8 mouse cellular contexts compared by ENCODE assay signal in the genomic region with DNA sequence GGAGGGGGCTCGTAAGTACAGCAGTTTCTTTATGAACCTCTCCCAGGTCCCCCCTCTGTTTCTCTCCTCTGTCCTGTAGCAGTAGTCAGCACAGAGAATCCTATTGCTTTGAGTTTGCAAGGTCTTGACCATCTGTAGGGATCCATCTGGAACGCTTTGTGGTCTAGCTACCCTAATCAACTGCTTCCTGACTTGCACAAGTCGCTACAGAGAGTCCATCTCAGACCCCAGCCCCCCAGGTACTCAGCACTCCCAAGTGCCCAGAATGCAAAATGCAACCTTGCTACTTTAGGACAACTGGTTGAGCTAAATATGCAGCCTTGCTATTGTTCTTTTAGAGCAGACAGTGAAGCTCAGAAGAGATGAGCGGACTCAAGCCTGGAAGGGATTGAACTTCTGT. TPM values are rescaled to one million over a fixed set of nuclear protein-coding genes. Genes with fewer than 3 reads are reported as not detected.
DNase-seq lines count a peak whose midpoint lies in the region; ATAC-seq and TF ChIP-seq lines count a peak whose summit lies in the region.

No protein-coding gene starts in this region.

- peak overlapping the region; percentile 82 for H3K4me3 ChIP-seq in kidney, adult 2 months (ENCODE audit: insufficient read depth, low read depth, low read length)
- H3K4me3 ChIP-seq in intestine, postnatal 0 days (ENCODE audit: low read depth, low read length): peak overlapping the region; percentile 50
- peak overlapping the region; percentile 74 for H3K4me3 ChIP-seq in stomach, embryonic 16.5 days (replicated peaks; ENCODE audit: low read length)

- H3K9me3 ChIP-seq in intestine, postnatal 0 days (ENCODE audit: control insufficient read depth): no peaks in the 10 kb centered on the region
- no peaks in the 10 kb centered on the region for H3K9me3 ChIP-seq in stomach, embryonic 16.5 days (replicated peaks; ENCODE audit: control insufficient read depth, low read length)

- no peaks in the 10 kb centered on the region for H3K27me3 ChIP-seq in kidney, adult 2 months (replicated peaks; ENCODE audit: control insufficient read depth, insufficient read depth, low read length)
- no peaks in the 10 kb centered on the region for H3K27me3 ChIP-seq in intestine, postnatal 0 days (replicated peaks; ENCODE audit: control insufficient read depth, insufficient read depth, low read length)
- H3K27me3 ChIP-seq in stomach, embryonic 16.5 days (ENCODE audit: control insufficient read depth, insufficient read depth, low read length): no peaks in the 10 kb centered on the region

- no peak for ATAC-seq in intestine, postnatal 0 days
- ATAC-seq in stomach, embryonic 16.5 days (ENCODE audit: insufficient read depth, low FRiP score): no peak

- peak overlapping the region; percentile 46; the same call in 1 of the 2 replicates for H3K27ac ChIP-seq in kidney, adult 2 months (ENCODE audit: insufficient read depth, low read depth, low read length)
- H3K27ac ChIP-seq in intestine, postnatal 0 days (ENCODE audit: low read depth, low read length): no peak overlapping the region
- H3K27ac ChIP-seq in stomach, embryonic 16.5 days (ENCODE audit: low read length): peak overlapping the region; percentile 85

- H3K9ac ChIP-seq in intestine, postnatal 0 days (ENCODE audit: low read depth, low read length): no peak overlapping the region
- peak overlapping the region; percentile 84 for H3K9ac ChIP-seq in stomach, embryonic 16.5 days (ENCODE audit: low read length)

- H3K4me1 ChIP-seq in kidney, adult 2 months (ENCODE audit: control insufficient read depth, insufficient read depth, low read length): peaks cover 6% of the 10 kb centered on the region; the same call in 1 of the 2 replicates
- H3K4me1 ChIP-seq in intestine, postnatal 0 days (replicated peaks; ENCODE audit: control insufficient read depth, insufficient read depth, low read length): 0 out of 2 replicates have a peak, but pooled peaks cover 4% of the 10 kb centered on the region
- H3K4me1 ChIP-seq in stomach, embryonic 16.5 days (ENCODE audit: control insufficient read depth, insufficient read depth, low read length): peaks cover 56% of the 10 kb centered on the region

- H3K4me2 ChIP-seq in intestine, postnatal 0 days (replicated peaks; ENCODE audit: low read depth): peak overlapping the region; percentile 88
- H3K4me2 ChIP-seq in stomach, embryonic 16.5 days (ENCODE audit: low read depth, low read length): peak overlapping the region; percentile 78

- no peak for DNase-seq in kidney, adult 2 months
- DNase-seq in kidney, adult 18-20 months: no peak
- peak; percentile 35 for DNase-seq in thymus, postnatal 14 days
- no peak for DNase-seq in thymus, postnatal 0 days (ENCODE audit: low spot score)
- DNase-seq in gastrocnemius, postnatal 4 days (ENCODE audit: low spot score in 2 of 2): no peak
- no peak for DNase-seq in frontal cortex, postnatal 10 days (ENCODE audit: low spot score in 2 of 2)

- TF ChIP-seq CTCF in kidney, adult 2 months (conservative IDR thresholded peaks at IDR 0.05; ENCODE audit: insufficient read depth, insufficient read length, low read depth, low read length): no peak
- no peak for TF ChIP-seq CTCF in intestine, postnatal 0 days (IDR thresholded peaks at IDR 0.05; ENCODE audit: low read depth)

- no peak for TF ChIP-seq POLR2A in kidney, adult 2 months (IDR thresholded peaks at IDR 0.05; ENCODE audit: low read depth, low read length)

- no peaks in the 10 kb centered on the region for H3K36me3 ChIP-seq in kidney, adult 2 months (ENCODE audit: control insufficient read depth, insufficient read depth, low read length)
- H3K36me3 ChIP-seq in intestine, postnatal 0 days (ENCODE audit: control insufficient read depth, insufficient read depth): no peaks in the 10 kb centered on the region
- no peaks in the 10 kb centered on the region for H3K36me3 ChIP-seq in stomach, embryonic 16.5 days (ENCODE audit: control insufficient read depth, insufficient read depth, low read length)

- 60% methylated on average over 4 of the region's 4 CpGs for WGBS in kidney, adult 2 months
- 75% methylated on average over 4 of the region's 4 CpGs for WGBS in intestine, postnatal 0 days
- WGBS in stomach, embryonic 16.5 days: 59% methylated on average over 4 of the region's 4 CpGs

RNA-seq across cellular contexts. Expression of a gene that starts 3.1 kb away (rescaled TPM):
- polyA plus RNA-seq in kidney, adult 2 months (2012; rRNA removed): 11.7 and 15.6 TPM in 2 replicates
- 221 and 236 TPM in 2 replicates for polyA plus RNA-seq in thymus, postnatal 0 days (2015; fragmentation: Nextera tagmentation; extraction: Ambion mirVana)
- 11.7 and 14.2 TPM in 2 replicates for polyA plus RNA-seq in intestine, postnatal 0 days (2015; fragmentation: Nextera tagmentation; extraction: Ambion mirVana)
- 42.1 and 44.4 TPM in 2 replicates for polyA plus RNA-seq in stomach, embryonic 16.5 days (2015; fragmentation: Nextera tagmentation; extraction: Ambion mirVana)
- total RNA-seq in gastrocnemius, postnatal 4 days (2021): 100 to 1,000 TPM; 108 to 126 TPM

RNA-seq across cellular contexts. Expression of a gene that starts 57.1 kb away (rescaled TPM):
- polyA plus RNA-seq in kidney, adult 2 months (2012; rRNA removed): 86.9 and 89.7 TPM in 2 replicates
- polyA plus RNA-seq in thymus, postnatal 0 days (2015; fragmentation: Nextera tagmentation; extraction: Ambion mirVana): 70.5 and 73.3 TPM in 2 replicates
- polyA plus RNA-seq in intestine, postnatal 0 days (2015; fragmentation: Nextera tagmentation; extraction: Ambion mirVana): 195 and 201 TPM in 2 replicates
- 90.4 and 90.6 TPM in 2 replicates for polyA plus RNA-seq in stomach, embryonic 16.5 days (2015; fragmentation: Nextera tagmentation; extraction: Ambion mirVana)
- 10 to 100 TPM; 27.5 to 28.3 TPM for total RNA-seq in gastrocnemius, postnatal 4 days (2021)
